Comparison of ENCODE assay signal across 8 mouse cellular contexts in the genomic region with DNA sequence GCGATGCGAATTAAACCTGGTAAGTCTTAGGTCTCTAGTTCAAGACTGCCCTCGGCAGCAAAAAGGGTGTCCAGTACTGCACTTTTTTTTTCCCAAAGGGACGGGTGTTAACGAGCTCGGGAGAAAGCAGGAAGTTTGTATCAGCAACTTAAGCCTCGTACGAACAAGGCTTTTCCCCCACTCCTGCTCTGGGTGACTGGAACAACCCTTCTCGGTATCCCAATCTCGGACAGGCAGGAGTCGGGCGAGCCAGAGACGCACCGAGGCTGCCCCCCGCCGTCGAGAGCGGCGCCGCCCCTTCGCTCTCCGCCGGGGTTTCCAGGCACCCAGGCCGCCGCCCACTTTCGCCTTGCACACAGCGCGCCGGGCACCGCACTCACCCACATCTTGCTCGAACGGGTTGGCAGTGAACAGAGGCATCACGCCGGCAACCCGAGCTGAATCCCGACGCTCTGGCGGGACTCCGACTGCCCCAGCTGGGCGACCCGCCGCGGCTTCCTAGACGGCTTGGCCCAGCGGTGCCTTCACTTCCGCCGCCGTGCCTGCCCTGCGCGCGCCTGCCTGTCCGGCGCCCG. TPM values are rescaled to one million over a fixed set of nuclear protein-coding genes. Genes with fewer than 3 reads are reported as not detected.
DNase-seq lines count a peak whose midpoint lies in the region; ATAC-seq and TF ChIP-seq lines count a peak whose summit lies in the region.

No protein-coding gene starts in this region.

- H3K36me3 ChIP-seq in embryonic facial prominence, embryonic 14.5 days (ENCODE audit: control insufficient read depth, insufficient read depth, low read length): no peaks in the 10 kb centered on the region
- H3K36me3 ChIP-seq in hindbrain, embryonic 10.5 days: peaks cover 6% of the 10 kb centered on the region; the same call in 1 of the 2 replicates
- H3K36me3 ChIP-seq in liver, embryonic 13.5 days: no peaks in the 10 kb centered on the region
- no peaks in the 10 kb centered on the region for H3K36me3 ChIP-seq in neural tube, embryonic 15.5 days

- WGBS in embryonic facial prominence, embryonic 14.5 days: under 1% methylated on average over 39 of the region's 54 CpGs
- WGBS in hindbrain, embryonic 10.5 days: under 1% methylated on average over 54 of the region's 54 CpGs
- under 1% methylated on average over 54 of the region's 54 CpGs for WGBS in liver, embryonic 13.5 days (ENCODE audit: insufficient replicate concordance)
- WGBS in neural tube, embryonic 15.5 days: under 1% methylated on average over 54 of the region's 54 CpGs

- no peaks in the 10 kb centered on the region for H3K9me3 ChIP-seq in embryonic facial prominence, embryonic 14.5 days (ENCODE audit: control insufficient read depth, low read length)
- no peaks in the 10 kb centered on the region for H3K9me3 ChIP-seq in hindbrain, embryonic 10.5 days
- H3K9me3 ChIP-seq in liver, embryonic 13.5 days (replicated peaks): no peaks in the 10 kb centered on the region
- no peaks in the 10 kb centered on the region for H3K9me3 ChIP-seq in neural tube, embryonic 15.5 days (replicated peaks)

- peak overlapping the region; percentile 57 for H3K4me2 ChIP-seq in embryonic facial prominence, embryonic 14.5 days (ENCODE audit: low read depth, low read length)
- peak overlapping the region; percentile 88 for H3K4me2 ChIP-seq in liver, embryonic 13.5 days
- peak overlapping the region; percentile 67 for H3K4me2 ChIP-seq in neural tube, embryonic 15.5 days

- H3K4me1 ChIP-seq in embryonic facial prominence, embryonic 14.5 days (ENCODE audit: control insufficient read depth, insufficient read depth, low read length): no peaks in the 10 kb centered on the region; the same call in 1 of the 2 replicates
- H3K4me1 ChIP-seq in hindbrain, embryonic 10.5 days (replicated peaks): peaks cover 15% of the 10 kb centered on the region
- H3K4me1 ChIP-seq in liver, embryonic 13.5 days (replicated peaks): peaks cover 21% of the 10 kb centered on the region
- H3K4me1 ChIP-seq in neural tube, embryonic 15.5 days: peaks cover 12% of the 10 kb centered on the region

- peak; percentile 94 for ATAC-seq in embryonic facial prominence, embryonic 14.5 days (ENCODE audit: low read depth)
- ATAC-seq in liver, embryonic 13.5 days (ENCODE audit: low read depth): peak; percentile 88
- ATAC-seq in neural tube, embryonic 15.5 days (ENCODE audit: low FRiP score): peak; percentile 92

- peak overlapping the region; percentile 99 for H3K27ac ChIP-seq in left cerebral cortex, adult 2 months
- peak overlapping the region; percentile 98 for H3K27ac ChIP-seq in embryonic facial prominence, embryonic 14.5 days (replicated peaks; ENCODE audit: low read depth, low read length)
- H3K27ac ChIP-seq in hindbrain, embryonic 10.5 days: peak overlapping the region; percentile 99
- peak overlapping the region; percentile 77 for H3K27ac ChIP-seq in liver, embryonic 13.5 days
- peak overlapping the region; percentile 99 for H3K27ac ChIP-seq in neural tube, embryonic 15.5 days (replicated peaks)

- TF ChIP-seq CTCF in left cerebral cortex, adult 2 months (IDR thresholded peaks at IDR 0.05): no peak; the same call in 1 of the 2 replicates

- peak overlapping the region; percentile 95 for H3K9ac ChIP-seq in embryonic facial prominence, embryonic 14.5 days (ENCODE audit: low read depth, low read length)
- peak overlapping the region; percentile 80 for H3K9ac ChIP-seq in liver, embryonic 13.5 days
- peak overlapping the region; percentile 76 for H3K9ac ChIP-seq in neural tube, embryonic 15.5 days (replicated peaks)

- peak in 1 of 2 experiments; percentile 73 for DNase-seq in left cerebral cortex, adult 2 months (ENCODE audit: extremely low spot score in 1 of 2, low spot score in 2 of 2)
- DNase-seq in left cerebral cortex, adult 11 months (ENCODE audit: low spot score): no peak
- DNase-seq in R1 (ENCODE audit: low read depth, low spot score): peak; percentile 80
- DNase-seq in embryonic facial prominence, embryonic 14.5 days (ENCODE audit: low spot score): peak; percentile 85
- no peak for DNase-seq in hindbrain, embryonic 10.5 days (ENCODE audit: low spot score)
- no peak for DNase-seq in liver, embryonic 13.5 days
- DNase-seq in urinary bladder, postnatal 36 days (ENCODE audit: low spot score in 2 of 2): no peak

- peak overlapping the region; percentile 75 for H3K4me3 ChIP-seq in left cerebral cortex, adult 2 months
- H3K4me3 ChIP-seq in embryonic facial prominence, embryonic 14.5 days (ENCODE audit: low read depth, low read length): peak overlapping the region; percentile 77
- H3K4me3 ChIP-seq in hindbrain, embryonic 10.5 days: peak overlapping the region; percentile 81
- peak overlapping the region; percentile 89 for H3K4me3 ChIP-seq in liver, embryonic 13.5 days (replicated peaks)
- H3K4me3 ChIP-seq in neural tube, embryonic 15.5 days (replicated peaks): peak overlapping the region; percentile 95

- intact Hi-C loops in left cerebral cortex, adult 2 months (cut with DNase I): loop anchor here (2.0 kb wide), 1 partner anchor 119 kb away; no protein-coding TSS in a partner anchor

- no peaks in the 10 kb centered on the region for H3K27me3 ChIP-seq in embryonic facial prominence, embryonic 14.5 days (replicated peaks; ENCODE audit: control insufficient read depth, insufficient read depth, low read length)
- H3K27me3 ChIP-seq in hindbrain, embryonic 10.5 days (ENCODE audit: insufficient read depth, poor library complexity, severe bottlenecking): no peaks in the 10 kb centered on the region
- no peaks in the 10 kb centered on the region for H3K27me3 ChIP-seq in liver, embryonic 13.5 days
- no peaks in the 10 kb centered on the region for H3K27me3 ChIP-seq in neural tube, embryonic 15.5 days (replicated peaks)

RNA-seq across cellular contexts. Expression of a gene that starts 0.3 kb away (rescaled TPM):
- total RNA-seq in left cerebral cortex, adult 2 months (2021): 10 to 100 TPM; 25.2 to 26.6 TPM
- 37.7 and 38.0 TPM in 2 replicates for polyA plus RNA-seq in embryonic facial prominence, embryonic 14.5 days (2014; fragmentation: Nextera tagmentation; extraction: Ambion mirVana)
- 36.1 and 37.6 TPM in 2 replicates for polyA plus RNA-seq in hindbrain, embryonic 10.5 days (2016; fragmentation: Nextera tagmentation; extraction: Ambion mirVana)
- polyA plus RNA-seq in liver, embryonic 13.5 days (2015; fragmentation: Nextera tagmentation; extraction: Ambion mirVana): 9.8 and 14.0 TPM in 2 replicates
- 32.1 and 34.5 TPM in 2 replicates for polyA plus RNA-seq in neural tube, embryonic 15.5 days (2015; fragmentation: Nextera tagmentation; extraction: Ambion mirVana)

Comparison
In these comparisons a context has a peak if more than half of its experiments do, and no peak if none do; other contexts are left out.
1. DNase-seq: peak in R1 (single experiment) and embryonic facial prominence, embryonic 14.5 days (single experiment); none in left cerebral cortex, adult 11 months (single experiment), hindbrain, embryonic 10.5 days (single experiment), liver, embryonic 13.5 days (single experiment) and urinary bladder, postnatal 36 days (0 of 2).
2. Peak in every context shown above with its lines, with median percentiles within 50 percentile points of each other: H3K27ac ChIP-seq, H3K4me3 ChIP-seq, ATAC-seq, H3K4me2 ChIP-seq and H3K9ac ChIP-seq.